Mouse (Mus musculus) CH12.LX (cell line): ENCODE measurements around the gene Opcml. TPM values are rescaled to one million over a fixed set of nuclear protein-coding genes. Genes with fewer than 3 reads are reported as not detected.

ENCODE experiments used
- DNase-seq: peaks from one replicate; pipeline ENCODE4 v3.0.0-alpha.2; 2013; ENCODE audit errors: extremely low read depth
- H3K27ac ChIP-seq: 2 replicates; pipeline ENCODE4 v1.5.1; 2012; ENCODE audit warnings: low read depth, mild to moderate bottlenecking, control low read depth, moderate library complexity; ENCODE audit not compliant: insufficient read depth
- H3K27me3 ChIP-seq: replicated peaks from 2 replicates; pipeline ENCODE3; 2012; ENCODE audit warnings: inconsistent platforms
- H3K36me3 ChIP-seq, 2 experiments: replicated peaks in 1 of 2; 2 replicates each; pipeline versions ENCODE3 to v1.6.1; 2012; ENCODE audit warnings: inconsistent platforms in 1 of 2, low read length in 1 of 2, mild to moderate bottlenecking in 1 of 2, mixed read lengths in 1 of 2, moderate library complexity in 1 of 2; ENCODE audit not compliant: control insufficient read depth in 1 of 2, insufficient read depth in 1 of 2
- H3K4me1 ChIP-seq, 2 experiments: 2 replicates each; pipeline ENCODE4 v1.6.1; 2012; ENCODE audit warnings: inconsistent platforms in 1 of 2, moderate library complexity in 1 of 2; ENCODE audit not compliant: insufficient read depth in 2 of 2, control insufficient read depth in 1 of 2
- H3K4me2 ChIP-seq: 2 replicates; pipeline ENCODE4 v1.6.1; 2012; ENCODE audit warnings: low read depth, mild to moderate bottlenecking, control low read depth; ENCODE audit not compliant: poor library complexity, insufficient read depth, severe bottlenecking
- H3K4me3 ChIP-seq, 3 experiments: fragments of 150-350 bp in 1 of 3; sonication (generic) in 1 of 3; replicated peaks in 1 of 3; 2 replicates each; pipeline versions ENCODE3 to v1.5.1; 2011 to 2012; ENCODE audit warnings: low read depth in 2 of 3, low read length in 2 of 3, mild to moderate bottlenecking in 2 of 3, moderate library complexity in 2 of 3, control low read depth in 1 of 3, improper control_type of control experiment in 1 of 3, inconsistent platforms in 1 of 3, mixed read lengths in 1 of 3; ENCODE audit not compliant: poor library complexity in 1 of 3
- H3K79me2 ChIP-seq: replicated peaks from 2 replicates; pipeline ENCODE4 v1.6.1; 2012; ENCODE audit warnings: mild to moderate bottlenecking, moderate library complexity; ENCODE audit not compliant: control insufficient read depth, poor library complexity, insufficient read depth, severe bottlenecking; ENCODE audit errors: extremely low read depth
- H3K9ac ChIP-seq: 2 replicates; pipeline ENCODE4 v1.6.1; 2012; ENCODE audit warnings: low read depth, mild to moderate bottlenecking, control low read depth, moderate library complexity; ENCODE audit not compliant: insufficient read depth
- H3K9me3 ChIP-seq: replicated peaks from 2 replicates; pipeline ENCODE3; 2012; ENCODE audit warnings: low read length, inconsistent platforms, mixed read lengths
- BHLHE40 ChIP-seq: IDR thresholded peaks from 2 replicates; pipeline ENCODE4 v1.6.1; 2011; ENCODE audit warnings: mild to moderate bottlenecking, low read depth, low read length, improper control_type of control experiment
- CHD2 ChIP-seq: IDR thresholded peaks from 2 replicates; pipeline ENCODE4 v1.6.1; 2011; ENCODE audit warnings: low read length, improper control_type of control experiment
- CTCF ChIP-seq, 2 experiments: IDR thresholded peaks in 1 of 2; conservative IDR thresholded peaks in 1 of 2; 2 replicates each; pipeline ENCODE4 v1.5.1; 2011 to 2012; ENCODE audit warnings: low read depth in 2 of 2, low read length in 2 of 2, improper control_type of control experiment in 1 of 2, inconsistent platforms in 1 of 2, mild to moderate bottlenecking in 1 of 2, moderate library complexity in 1 of 2
- ETS1 ChIP-seq: conservative IDR thresholded peaks from 2 replicates; pipeline ENCODE4 v1.6.1; 2012; ENCODE audit warnings: low read depth, mild to moderate bottlenecking, inconsistent platforms, low read length, improper control_type of control experiment, moderate library complexity
- GABPA ChIP-seq: IDR thresholded peaks from 2 replicates; pipeline ENCODE4 v1.6.1; 2012; ENCODE audit warnings: low read depth, low read length, improper control_type of control experiment, inconsistent platforms; ENCODE audit not compliant: insufficient replicate concordance
- HCFC1 ChIP-seq: IDR thresholded peaks from 2 replicates; pipeline ENCODE4 v1.6.1; 2012; ENCODE audit warnings: low read depth, mild to moderate bottlenecking, inconsistent platforms, low read length, improper control_type of control experiment
- IRF4 ChIP-seq: IDR thresholded peaks from 2 replicates; pipeline ENCODE4 v1.6.1; 2014; ENCODE audit warnings: low read depth, mild to moderate bottlenecking, inconsistent platforms, low read length, improper control_type of control experiment
- JUN ChIP-seq: IDR thresholded peaks from 2 replicates; pipeline ENCODE4 v1.6.1; 2011; ENCODE audit warnings: low read depth, mild to moderate bottlenecking, low read length, improper control_type of control experiment, moderate library complexity; ENCODE audit not compliant: insufficient read depth
- KAT2A ChIP-seq: IDR thresholded peaks from 2 replicates; pipeline ENCODE4 v1.6.1; 2012; ENCODE audit warnings: low read length, improper control_type of control experiment, inconsistent platforms; ENCODE audit not compliant: insufficient replicate concordance
- MAFK ChIP-seq: IDR thresholded peaks from 2 replicates; pipeline ENCODE4 v1.6.1; 2011; ENCODE audit warnings: low read length, improper control_type of control experiment; ENCODE audit not compliant: insufficient replicate concordance
- MAX ChIP-seq: IDR thresholded peaks from 2 replicates; pipeline ENCODE4 v1.6.1; 2011; ENCODE audit warnings: low read length, improper control_type of control experiment
- MXI1 ChIP-seq: IDR thresholded peaks from 2 replicates; pipeline ENCODE4 v1.6.1; 2011; ENCODE audit warnings: mild to moderate bottlenecking, low read depth, low read length, improper control_type of control experiment
- NELFE ChIP-seq: IDR thresholded peaks from 2 replicates; pipeline ENCODE4 v1.6.1; 2011; ENCODE audit warnings: low read depth, low read length, improper control_type of control experiment
- PAX5 ChIP-seq: IDR thresholded peaks from 2 replicates; pipeline ENCODE4 v1.6.1; 2012; ENCODE audit warnings: low read length, inconsistent platforms, mixed read lengths
- RAD21 ChIP-seq: IDR thresholded peaks from 2 replicates; pipeline ENCODE4 v1.6.1; 2011; ENCODE audit warnings: low read depth, mild to moderate bottlenecking, low read length, improper control_type of control experiment, moderate library complexity
- SMC3 ChIP-seq: IDR thresholded peaks from 2 replicates; pipeline ENCODE4 v1.6.1; 2011; ENCODE audit warnings: low read depth, low read length, improper control_type of control experiment
- TCF12 ChIP-seq: IDR thresholded peaks from 2 replicates; pipeline ENCODE4 v1.6.1; 2014; ENCODE audit warnings: low read depth, mild to moderate bottlenecking, inconsistent platforms, low read length, improper control_type of control experiment
- UBTF ChIP-seq: IDR thresholded peaks from 2 replicates; pipeline ENCODE4 v1.6.1; 2012; ENCODE audit warnings: low read depth, mild to moderate bottlenecking, inconsistent platforms, low read length, improper control_type of control experiment, moderate library complexity
- USF1 ChIP-seq: IDR thresholded peaks from 2 replicates; pipeline ENCODE4 v1.6.1; 2014; ENCODE audit warnings: low read depth, mild to moderate bottlenecking, inconsistent platforms, low read length, improper control_type of control experiment
- USF2 ChIP-seq: conservative IDR thresholded peaks from 2 replicates; pipeline ENCODE4 v1.6.1; 2011; ENCODE audit warnings: low read depth, low read length, improper control_type of control experiment
- ZKSCAN1 ChIP-seq: IDR thresholded peaks from 2 replicates; pipeline ENCODE4 v1.6.1; 2012; ENCODE audit warnings: low read depth, inconsistent platforms, low read length, improper control_type of control experiment, borderline replicate concordance
- ZMIZ1 ChIP-seq: IDR thresholded peaks from 2 replicates; pipeline ENCODE4 v1.6.1; 2012; ENCODE audit warnings: low read depth, mild to moderate bottlenecking, inconsistent platforms, low read length, improper control_type of control experiment
- dilution Hi-C: fragments of 300-500 bp; cut with MboI; formaldehyde crosslinking; loops from 2 replicates; pipeline ENCODE4 v1.14.3; 2020; ENCODE audit warnings: low sequenced_read_pairs; ENCODE audit not compliant: extremely low pct_unique_long_range_greater_than_20kb, extremely low pct_ligation_motif_present
- in situ Hi-C: fragments of 300-500 bp; cut with MboI; formaldehyde crosslinking; loops from 3 replicates; pipeline ENCODE4 v1.14.3; 2019; ENCODE audit warnings: low sequenced_read_pairs, low pct_ligation_motif_present, low pct_unique_long_range_greater_than_20kb, mixed read lengths
- polyA plus RNA-seq: library from polyadenylated mRNA; unstranded; fragments of >175 nt; gene quantifications from 2 replicates; pipeline ENCODE4 v1.2.1, GENCODE M21; 2012; ENCODE audit warnings: low read depth; ENCODE audit not compliant: insufficient read length
- total RNA-seq, 2 experiments: library from RNA; depleted of rRNA; stranded (reverse); fragments of 300-350 nt in 1 of 2; fragments of >200 nt in 1 of 2; gene quantifications; 2 replicates each; pipeline ENCODE4 v1.2.3; 2012 to 2014

Opcml gene
- total and polyA plus RNA-seq, 3 experiments = 0.34 to 0.60 TPM; not detected in 1

- no peak overlapping the region for H3K4me2 ChIP-seq
- TF ChIP-seq HCFC1 (no peak), USF1 (no peak), MAX (no peak), CTCF (conservative IDR thresholded peaks at IDR 0.05 in 1 of 2, IDR thresholded peaks at IDR 0.05 in 1 of 2; ENCODE audit: low read depth in 2 of 2, low read length in 2 of 2) (no peak), IRF4 (no peak), BHLHE40 (no peak), PAX5 (no peak), MXI1 (no peak), MAFK (no peak), ETS1 (no peak), CHD2 (no peak), UBTF (no peak), USF2 (no peak), GABPA (no peak)
- H3K9me3 ChIP-seq = no peaks in the 10 kb centered on the region
- H3K27ac ChIP-seq = no peak overlapping the region
- H3K27me3 ChIP-seq = no peaks in the 10 kb centered on the region
- dilution Hi-C loops = no loop called here
- DNase-seq = no peak
- no peaks in the 10 kb centered on the region for H3K4me1 ChIP-seq
- no peak overlapping the region for H3K9ac ChIP-seq
- no peaks in the 10 kb centered on the region for H3K79me2 ChIP-seq
- in situ Hi-C loops = no loop called here
- no peak overlapping the region for H3K4me3 ChIP-seq
- no peaks in the 10 kb centered on the region for H3K36me3 ChIP-seq
Observed at GRCm38 (mm10) chr9:28650089-28650488, 859.5 kb downstream of the Opcml start.

- no peak overlapping the region for H3K4me3 ChIP-seq
- no peaks in the 10 kb centered on the region for H3K79me2 ChIP-seq
- no peak overlapping the region for H3K4me2 ChIP-seq
- in situ Hi-C loops = no loop called here
- dilution Hi-C loops = no loop called here
- H3K9ac ChIP-seq = no peak overlapping the region
- TF ChIP-seq CHD2 (no peak), BHLHE40 (no peak), USF2 (no peak), KAT2A (no peak)
- no peaks in the 10 kb centered on the region for H3K27me3 ChIP-seq
- no peak for DNase-seq
- H3K27ac ChIP-seq = no peak overlapping the region
- H3K4me1 ChIP-seq = no peaks in the 10 kb centered on the region
- H3K9me3 ChIP-seq = peaks cover 10% of the 10 kb centered on the region
- H3K36me3 ChIP-seq = no peaks in the 10 kb centered on the region
Observed at GRCm38 (mm10) chr9:28659996-28660395, 869.4 kb downstream of the Opcml start.

GRCm38 (mm10) chr9:28662882-28663281 lies 872.3 kb downstream of the Opcml start:
- Histone ChIP-seq H3K9me3 (peaks cover 9% of the 10 kb centered on the region), H3K4me2 (no peak overlapping the region), H3K27ac (no peak overlapping the region), H3K79me2 (no peaks in the 10 kb centered on the region), H3K27me3 (no peaks in the 10 kb centered on the region), H3K4me1 (no peaks in the 10 kb centered on the region), H3K9ac (no peak overlapping the region), H3K36me3 (no peaks in the 10 kb centered on the region), H3K4me3 (no peak overlapping the region)
- TF ChIP-seq NELFE (no peak), PAX5 (no peak), ZKSCAN1 (no peak), SMC3 (no peak), TCF12 (no peak), ZMIZ1 (no peak), MAX (no peak), BHLHE40 (no peak), RAD21 (no peak), JUN (no peak), CHD2 (no peak)
- dilution Hi-C loops (no loop called here), in situ Hi-C loops (no loop called here)
- DNase-seq = no peak
